Mouse (Mus musculus) lung, embryonic 14.5 days (tissue): ENCODE measurements around the gene Fxn. TPM values are rescaled to one million over a fixed set of nuclear protein-coding genes. Genes with fewer than 3 reads are reported as not detected.
"Not testable (repeated sequence)": the region's sequence is repeated elsewhere in the genome, so short reads cannot be mapped to it uniquely, and the experiment has no call there.

Source experiments
- ATAC-seq: fragments of 200-750 bp; cut with Nextera tagmentation; 2 replicates; pipeline ENCODE4 v1.8.0; 2017; ENCODE audit warnings: mild to moderate bottlenecking, moderate TSS enrichment, moderate library complexity; ENCODE audit not compliant: insufficient read depth
- DNase-seq: peaks from one replicate; pipeline ENCODE4 v3.0.0-alpha.2; 2015
- H3K27ac ChIP-seq: fragments of 300-500 bp; sonication (generic); 2 replicates; pipeline ENCODE4 v1.5.1; 2014; ENCODE audit warnings: low read depth, mild to moderate bottlenecking, moderate library complexity
- H3K27me3 ChIP-seq: fragments of 300-500 bp; sonication (generic); 2 replicates; pipeline ENCODE4 v1.6.1; 2014; ENCODE audit warnings: low read length, control low read depth; ENCODE audit not compliant: insufficient read depth
- H3K36me3 ChIP-seq: fragments of 300-500 bp; sonication (generic); 2 replicates; pipeline ENCODE4 v1.6.1; 2014; ENCODE audit warnings: control low read depth; ENCODE audit not compliant: insufficient read depth
- H3K4me1 ChIP-seq: fragments of 300-500 bp; sonication (generic); 2 replicates; pipeline ENCODE4 v1.6.1; 2014; ENCODE audit warnings: antibody characterized with exemption, control low read depth; ENCODE audit not compliant: insufficient read depth
- H3K4me2 ChIP-seq: fragments of 300-500 bp; sonication (generic); 2 replicates; pipeline ENCODE4 v1.6.1; 2014; ENCODE audit warnings: mild to moderate bottlenecking
- H3K4me3 ChIP-seq: fragments of 300-500 bp; sonication (generic); 2 replicates; pipeline ENCODE4 v1.5.1; 2014; ENCODE audit warnings: low read depth, low read length
- H3K9ac ChIP-seq: fragments of 300-500 bp; sonication (generic); 2 replicates; pipeline ENCODE4 v1.6.1; 2014
- H3K9me3 ChIP-seq: fragments of 300-500 bp; sonication (generic); 2 replicates; pipeline ENCODE4 v1.6.1; 2016; ENCODE audit warnings: low read depth, low read length, control low read depth
- CTCF ChIP-seq: IDR thresholded peaks from 2 replicates; pipeline ENCODE4 v1.5.1; 2016; ENCODE audit warnings: antibody characterized with exemption, low read depth
- WGBS: fragments of 180-500 bp; shearing (Covaris S2); extraction: QIAGEN DNeasy Blood & Tissue Kit; methylation state at CpG from one replicate; pipeline ENCODE4 v1.1.7; 2014; 5-methylcytosine and 5-hydroxymethylcytosine counted together
- polyA plus RNA-seq: library from polyadenylated mRNA; unstranded; fragments of >200 nt; fragmentation: Nextera tagmentation; extraction: Ambion mirVana; gene quantifications from 2 replicates; pipeline ENCODE4 v1.2.1, GENCODE M21; 2014

Gene Fxn
- polyA plus RNA-seq, 1 experiment from 2014 or later: 52.9 TPM

GRCm38 (mm10) chr19:24241799-24242546 is 38.4 kb downstream of the Fxn start:
- Histone ChIP-seq H3K9ac (no peak overlapping the region), H3K4me1 (no peaks in the 10 kb centered on the region), H3K27ac (no peak overlapping the region), H3K9me3 (no peaks in the 10 kb centered on the region), H3K4me3 (no peak overlapping the region), H3K27me3 (no peaks in the 10 kb centered on the region), H3K4me2 (no peak overlapping the region), H3K36me3 (no peaks in the 10 kb centered on the region)
- TF ChIP-seq CTCF: no peak
- WGBS: 13% methylated on average over 14 of the region's 14 CpGs
- DNase-seq (peak; percentile 24), ATAC-seq (no peak)

- H3K27ac ChIP-seq: no peak overlapping the region
- no peak overlapping the region for H3K4me2 ChIP-seq
- no peak for DNase-seq
- no peak for TF ChIP-seq CTCF
- H3K9me3 ChIP-seq: no peaks in the 10 kb centered on the region
- 76% methylated on average over 8 of the region's 8 CpGs for WGBS
- no peaks in the 10 kb centered on the region for H3K4me1 ChIP-seq
- no peak overlapping the region for H3K4me3 ChIP-seq
- no peaks in the 10 kb centered on the region for H3K36me3 ChIP-seq
- no peaks in the 10 kb centered on the region for H3K27me3 ChIP-seq
- ATAC-seq: no peak
- no peak overlapping the region for H3K9ac ChIP-seq
Observed at GRCm38 (mm10) chr19:24241271-24241670, 39.1 kb downstream of the Fxn start.

- Histone ChIP-seq H3K9me3 (no peaks in the 10 kb centered on the region), H3K4me3 (no peak overlapping the region), H3K36me3 (no peaks in the 10 kb centered on the region), H3K27ac (no peak overlapping the region), H3K9ac (no peak overlapping the region), H3K27me3 (no peaks in the 10 kb centered on the region), H3K4me2 (no peak overlapping the region), H3K4me1 (no peaks in the 10 kb centered on the region)
- TF ChIP-seq CTCF: no peak
- DNase-seq (no peak), ATAC-seq (no peak)
- 79% methylated on average over 4 of the region's 4 CpGs for WGBS
Observed at GRCm38 (mm10) chr19:24238011-24238410, 42.4 kb downstream of the Fxn start.

GRCm38 (mm10) chr19:24232356-24232755 is 48.0 kb downstream of the Fxn start:
- not testable (repeated sequence) for H3K4me3 ChIP-seq, H3K9ac ChIP-seq, H3K27me3 ChIP-seq, ATAC-seq, H3K36me3 ChIP-seq, H3K4me2 ChIP-seq, H3K9me3 ChIP-seq, DNase-seq, H3K4me1 ChIP-seq, H3K27ac ChIP-seq
- WGBS: 94% methylated on average over 1 of the region's 1 CpGs

GRCm38 (mm10) chr19:24225305-24225696 is 55.1 kb downstream of the Fxn start:
- no peak for TF ChIP-seq CTCF
- peak overlapping the region; percentile 78 for H3K4me2 ChIP-seq
- H3K27me3 ChIP-seq: peaks cover 18% of the 10 kb centered on the region
- ATAC-seq (peak; percentile 82), DNase-seq (peak; percentile 86)
- H3K9ac ChIP-seq: peak overlapping the region; percentile 65; the same call in 1 of the 2 replicates
- H3K9me3 ChIP-seq: no peaks in the 10 kb centered on the region
- H3K4me1 ChIP-seq: no peaks in the 10 kb centered on the region
- H3K36me3 ChIP-seq: no peaks in the 10 kb centered on the region
- H3K27ac ChIP-seq: peak overlapping the region; percentile 92
- 2% methylated on average over 17 of the region's 17 CpGs for WGBS
- peak overlapping the region; percentile 61 for H3K4me3 ChIP-seq

GRCm38 (mm10) chr19:24224500-24225304 is 55.7 kb downstream of the Fxn start, which contains the start of gene Tjp2:
Gene Tjp2 (minus strand): TSS chr19:24225030.
- TF ChIP-seq CTCF: peak; percentile 87
- DNase-seq (peak; percentile 76), ATAC-seq (peak; percentile 76)
- WGBS: under 1% methylated on average over 59 of the region's 59 CpGs
- Histone ChIP-seq H3K4me2 (peak within 1 kb of the TSS; percentile 78), H3K27ac (peak within 1 kb of the TSS; percentile 92), H3K9me3 (no peaks in the 10 kb centered on the region), H3K27me3 (peaks cover 18% of the 10 kb centered on the region), H3K4me1 (no peaks in the 10 kb centered on the region), H3K9ac (peak within 1 kb of the TSS; percentile 65), H3K4me3 (peak within 1 kb of the TSS; percentile 61), H3K36me3 (no peaks in the 10 kb centered on the region)

- 14% methylated on average over 11 of the region's 11 CpGs for WGBS
- peak overlapping the region; percentile 61 for H3K4me3 ChIP-seq
- H3K9ac ChIP-seq: peak overlapping the region; percentile 65
- peak overlapping the region; percentile 92 for H3K27ac ChIP-seq
- H3K9me3 ChIP-seq: no peaks in the 10 kb centered on the region
- H3K36me3 ChIP-seq: no peaks in the 10 kb centered on the region
- peak overlapping the region; percentile 78 for H3K4me2 ChIP-seq
- ATAC-seq (no peak), DNase-seq (peak; percentile 66)
- TF ChIP-seq CTCF: no peak
- no peaks in the 10 kb centered on the region for H3K4me1 ChIP-seq
- peaks cover 18% of the 10 kb centered on the region for H3K27me3 ChIP-seq
Observed at GRCm38 (mm10) chr19:24223851-24224251, 56.6 kb downstream of the Fxn start.
